Mouse (Mus musculus) brain, embryonic 14.5 days (tissue): Measurements from ENCODE around the gene Ap2b1.

ENCODE experiments used
- CTCF ChIP-seq: fragments of 200-500 bp; IDR thresholded peaks from 2 replicates; pipeline ENCODE4 v1.5.1; 2012; ENCODE audit warnings: inconsistent platforms, mild to moderate bottlenecking, moderate library complexity, borderline replicate concordance; ENCODE audit not compliant: insufficient read depth, insufficient read length; ENCODE audit errors: extremely low read depth
- POLR2A ChIP-seq: fragments of 200-500 bp; IDR thresholded peaks from 2 replicates; pipeline ENCODE4 v1.6.1; 2012; ENCODE audit warnings: mild to moderate bottlenecking, inconsistent platforms, borderline replicate concordance; ENCODE audit not compliant: poor library complexity, insufficient read depth, insufficient read length, severe bottlenecking; ENCODE audit errors: extremely low read depth

GRCm38 (mm10) chr11:83410510-83410909 lies 111.7 kb downstream of the Ap2b1 start:
- TF ChIP-seq CTCF (no peak), POLR2A (no peak)
